Mouse (Mus musculus): Measurements from ENCODE around the gene Zdhhc3. TPM values are rescaled to one million over a fixed set of nuclear protein-coding genes. Genes with fewer than 3 reads are reported as not detected.

Zdhhc3 gene
- total RNA-seq, 2 experiments from 2014 or later, result 32.6 to 33.0 TPM

DNA sequence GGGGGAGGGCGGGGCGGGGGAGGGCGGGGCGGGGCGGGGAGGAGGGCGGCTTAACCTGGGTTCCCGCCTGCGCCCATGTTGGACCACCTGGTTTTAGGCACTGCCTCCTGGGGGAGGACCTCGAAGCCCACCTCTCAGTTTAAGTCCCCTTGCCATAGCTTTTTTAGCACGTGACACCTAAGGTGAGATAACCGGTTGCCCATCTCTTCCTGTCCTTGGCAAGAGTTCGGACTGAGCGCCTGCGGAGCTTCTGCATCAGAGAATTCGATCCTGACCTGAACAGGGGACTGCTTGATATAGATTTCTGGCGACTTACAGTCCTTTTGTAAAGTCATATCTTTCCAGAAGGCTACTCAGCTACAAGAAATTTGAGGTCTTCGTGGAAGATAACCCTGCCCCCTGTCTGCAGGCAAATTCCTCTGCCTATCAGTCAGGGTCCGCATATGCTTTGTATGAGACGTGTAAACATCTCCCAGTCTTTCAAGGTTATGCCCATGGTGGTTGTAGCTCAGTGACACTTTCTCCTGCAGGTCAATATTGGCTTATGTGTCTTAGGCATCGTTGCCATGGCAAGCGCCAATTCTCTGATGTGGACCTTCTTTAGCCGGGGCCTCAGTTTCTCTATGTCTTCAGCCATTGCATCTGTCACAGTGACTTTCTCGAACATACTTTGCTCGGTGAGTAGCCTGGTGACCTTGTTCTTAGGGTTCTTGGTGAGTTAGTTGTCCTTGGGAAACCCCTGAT is 91.2 kb downstream of the Zdhhc3 start:
- no peak; the same call in none of the 2 replicates for ATAC-seq (ENCODE audit: poor library complexity, severe bottlenecking)

DNA sequence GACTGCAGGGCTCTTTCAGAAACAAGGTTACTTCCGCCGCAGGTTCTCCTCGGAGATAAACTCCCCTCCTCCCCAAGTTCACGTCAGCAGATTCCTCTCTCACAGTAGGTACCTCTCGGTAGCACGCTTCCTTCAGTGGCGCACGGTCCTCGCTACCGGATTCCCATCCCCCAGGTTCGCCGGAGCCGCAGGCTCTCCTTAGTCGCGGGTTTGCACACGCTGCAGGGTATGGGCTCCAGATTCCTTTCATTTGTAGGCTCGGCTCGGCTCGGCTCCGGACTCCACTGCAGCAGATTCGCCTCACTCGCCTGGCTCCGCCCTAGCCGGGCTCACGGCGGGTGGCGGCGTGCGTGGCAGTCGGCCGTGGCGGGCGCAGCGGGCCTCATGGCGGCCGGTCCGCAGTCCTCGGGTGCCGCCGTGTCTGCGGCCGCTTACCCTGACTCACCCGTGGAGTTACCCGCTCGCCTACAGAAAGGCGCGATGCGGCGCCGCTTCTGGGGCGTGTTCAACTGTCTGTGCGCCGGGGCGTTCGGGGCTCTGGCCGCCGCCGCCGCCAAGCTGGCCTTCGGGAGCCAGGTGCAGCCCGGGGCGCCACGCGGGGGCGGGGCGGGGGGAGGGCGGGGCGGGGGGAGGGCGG is 91.9 kb downstream of the Zdhhc3 start, which contains the start of gene Tmem42:
Tmem42 (plus strand) TSS at position 332 of the 637 bp plus-strand sequence.
- peak; percentile 83 for ATAC-seq (ENCODE audit: poor library complexity, severe bottlenecking)

Other genes with a start within 250 kb of the Zdhhc3 start
- 27.6 and 29.1 TPM in 2 replicates for gene Zfp445, start 247.2 kb downstream of the Zdhhc3 start, total RNA-seq (2015)
- 50.0 and 59.3 TPM in 2 replicates for gene Zfp445, start 247.2 kb downstream of the Zdhhc3 start, total RNA-seq (2017)
- 0.25 and 0.34 TPM in 2 replicates for gene Zkscan7, start 227.5 kb downstream of the Zdhhc3 start, total RNA-seq (2015)
- gene Zkscan7, start 227.5 kb downstream of the Zdhhc3 start, total RNA-seq (2017), result 0.51 and 0.69 TPM in 2 replicates
- gene Zfp105, start 190.1 kb downstream of the Zdhhc3 start, total RNA-seq (2015), result 1.1 and 1.8 TPM in 2 replicates
- gene Zfp105, start 190.1 kb downstream of the Zdhhc3 start, total RNA-seq (2017), result 0.16 and 1.5 TPM in 2 replicates
- 67.0 and 70.8 TPM in 2 replicates for gene 1110059G10Rik, start 162.2 kb downstream of the Zdhhc3 start, total RNA-seq (2015)
- gene 1110059G10Rik, start 162.2 kb downstream of the Zdhhc3 start, total RNA-seq (2017), result 39.0 and 45.4 TPM in 2 replicates
- 122 and 123 TPM in 2 replicates for gene Kif15, start 162.2 kb downstream of the Zdhhc3 start, total RNA-seq (2015)
- 396 and 423 TPM in 2 replicates for gene Kif15, start 162.2 kb downstream of the Zdhhc3 start, total RNA-seq (2017)
- 6.4 and 7.9 TPM in 2 replicates for gene Tmem42, start 91.9 kb downstream of the Zdhhc3 start, total RNA-seq (2015)
- gene Tmem42, start 91.9 kb downstream of the Zdhhc3 start, total RNA-seq (2017), result 2.1 and 2.2 TPM in 2 replicates
- gene Tgm4, start 78.5 kb downstream of the Zdhhc3 start, total RNA-seq (2015), result not detected in 2 replicates
- gene Tgm4, start 78.5 kb downstream of the Zdhhc3 start, total RNA-seq (2017), result 0.15 TPM in 1 of 2 replicates, not detected in the other
- gene Exosc7, start within 50 bp of the Zdhhc3 start, total RNA-seq (2015), result 38.2 and 44.3 TPM in 2 replicates
- gene Exosc7, start within 50 bp of the Zdhhc3 start, total RNA-seq (2017), result 39.0 and 40.2 TPM in 2 replicates
- not detected in 2 replicates for gene Clec3b, start 37.7 kb upstream of the Zdhhc3 start, total RNA-seq (2015)
- gene Clec3b, start 37.7 kb upstream of the Zdhhc3 start, total RNA-seq (2017), result not detected in 2 replicates
- not detected in 2 replicates for gene Cdcp1, start 102.8 kb upstream of the Zdhhc3 start, total RNA-seq (2015)
- not detected in 2 replicates for gene Cdcp1, start 102.8 kb upstream of the Zdhhc3 start, total RNA-seq (2017)
- gene Tmem158, start 147.6 kb upstream of the Zdhhc3 start, total RNA-seq (2015), result 0.22 TPM in 1 of 2 replicates, not detected in the other
- gene Tmem158, start 147.6 kb upstream of the Zdhhc3 start, total RNA-seq (2017), result not detected in 2 replicates